Mouse (Mus musculus): Measurements from ENCODE around the gene Arxes2. TPM values are rescaled to one million over a fixed set of nuclear protein-coding genes. Genes with fewer than 3 reads are reported as not detected.
"Not testable (repeated sequence)": the region's sequence is repeated elsewhere in the genome, so short reads cannot be mapped to it uniquely, and the experiment has no call there.

The Arxes2 gene
- polyA plus RNA-seq, 1 experiment from 2014 or later = 101 TPM

GRCm38 (mm10) chrX:135975226-135975552, 18.4 kb upstream of the Arxes2 start:
- Histone ChIP-seq H3K4me2 (replicated peaks) (0 out of 2 replicates have a peak overlapping the region, but pooled peaks have one; percentile 19), H3K4me1 (no peaks in the 10 kb centered on the region), H3K27ac (no peak overlapping the region), H3K9ac (no peak overlapping the region), H3K4me3 (no peak overlapping the region), H3K27me3 (no peaks in the 10 kb centered on the region), H3K36me3 (no peaks in the 10 kb centered on the region), H3K9me3 (no peaks in the 10 kb centered on the region)
- ATAC-seq (ENCODE audit: low FRiP score, low read depth) = no peak
- WGBS = 22% methylated on average over 8 of the region's 8 CpGs

- H3K9ac ChIP-seq = no peak overlapping the region
- H3K27ac ChIP-seq = no peak overlapping the region
- WGBS = 81% methylated on average over 6 of the region's 6 CpGs
- H3K36me3 ChIP-seq = no peaks in the 10 kb centered on the region
- no peaks in the 10 kb centered on the region for H3K9me3 ChIP-seq
- no peak for ATAC-seq (ENCODE audit: low FRiP score, low read depth)
- H3K27me3 ChIP-seq = no peaks in the 10 kb centered on the region; the same call in 1 of the 2 replicates
- no peaks in the 10 kb centered on the region for H3K4me1 ChIP-seq
- no peak overlapping the region for H3K4me2 ChIP-seq (replicated peaks)
- no peak overlapping the region for H3K4me3 ChIP-seq
Measured at GRCm38 (mm10) chrX:135984539-135985260, 8.9 kb upstream of the Arxes2 start.

DNA sequence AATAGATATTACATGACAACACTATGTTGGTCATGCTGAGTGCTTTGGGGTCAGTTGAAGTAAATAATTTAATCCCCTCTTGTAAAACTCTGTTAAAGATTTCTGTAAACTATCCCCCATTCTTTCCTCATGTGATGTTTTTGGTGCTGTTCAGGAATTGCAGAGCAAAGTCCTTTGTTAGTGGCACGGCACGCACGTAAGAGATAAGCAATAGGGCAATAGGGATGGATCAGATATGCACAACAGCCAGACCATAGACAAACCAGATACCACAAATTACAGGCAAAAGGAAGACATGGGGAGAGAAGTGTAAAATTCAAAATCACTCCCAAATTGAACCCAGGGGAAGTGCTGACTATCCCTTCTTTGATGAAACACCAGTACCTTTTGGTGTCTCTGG, 7.4 kb upstream of the Arxes2 start:
- ATAC-seq (ENCODE audit: low FRiP score, low read depth) = no peak
- Histone ChIP-seq H3K27me3 (no peaks in the 10 kb centered on the region; the same call in 1 of the 2 replicates), H3K9ac (no peak overlapping the region), H3K27ac (no peak overlapping the region), H3K4me3 (no peak overlapping the region), H3K4me1 (no peaks in the 10 kb centered on the region), H3K9me3 (no peaks in the 10 kb centered on the region), H3K36me3 (no peaks in the 10 kb centered on the region), H3K4me2 (replicated peaks) (no peak overlapping the region)
- 93% methylated on average over 3 of the region's 3 CpGs for WGBS

DNA sequence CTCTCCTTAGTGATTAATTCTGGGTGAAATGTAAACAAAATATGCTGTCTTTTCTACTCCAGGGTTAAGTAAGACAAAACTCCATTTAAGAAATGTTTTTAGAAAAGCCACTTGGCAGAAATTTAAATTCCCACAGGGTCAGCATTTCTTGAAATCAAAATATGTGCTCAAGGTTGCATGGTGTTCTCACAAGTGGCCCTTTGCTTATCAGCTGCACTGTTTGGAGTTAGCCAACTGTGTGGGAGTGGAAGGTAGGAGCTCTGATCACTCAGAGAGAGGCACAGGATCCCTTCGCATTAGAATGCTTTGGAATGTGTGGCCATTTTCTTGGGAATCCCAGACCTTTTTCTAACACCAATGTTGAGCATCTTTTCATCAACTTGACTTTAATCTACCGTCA, 3.0 kb upstream of the Arxes2 start:
- no peak for ATAC-seq (ENCODE audit: low FRiP score, low read depth)
- H3K4me2 ChIP-seq (replicated peaks) = no peak overlapping the region

GRCm38 (mm10) chrX:135993192-135993594, 431 bp upstream of the Arxes2 start:
- not testable (repeated sequence) for H3K9me3 ChIP-seq; H3K9ac ChIP-seq; H3K4me2 ChIP-seq (replicated peaks); H3K27ac ChIP-seq; H3K4me3 ChIP-seq; H3K36me3 ChIP-seq; H3K27me3 ChIP-seq; H3K4me1 ChIP-seq
- ATAC-seq (ENCODE audit: low FRiP score, low read depth) = peak; percentile 94
- 47% methylated on average over 2 of the region's 3 CpGs for WGBS

More for the DNA sequence above, 3.0 kb upstream of the Arxes2 start:
- no peaks in the 10 kb centered on the region for H3K4me1 ChIP-seq
- no peak overlapping the region for H3K27ac ChIP-seq
- H3K27me3 ChIP-seq = no peaks in the 10 kb centered on the region
- H3K4me3 ChIP-seq = no peak overlapping the region
- 84% methylated on average over 2 of the region's 2 CpGs for WGBS
- H3K9ac ChIP-seq = no peak overlapping the region
- no peaks in the 10 kb centered on the region for H3K36me3 ChIP-seq
- H3K9me3 ChIP-seq = no peaks in the 10 kb centered on the region

- Histone ChIP-seq H3K4me1 (no peaks in the 10 kb centered on the region), H3K9ac (no peak overlapping the region), H3K36me3 (no peaks in the 10 kb centered on the region), H3K27me3 (peaks cover 4% of the 10 kb centered on the region; the same call in 1 of the 2 replicates), H3K9me3 (no peaks in the 10 kb centered on the region), H3K27ac (no peak overlapping the region), H3K4me3 (no peak overlapping the region), H3K4me2 (replicated peaks) (no peak overlapping the region)
- no peak for ATAC-seq (ENCODE audit: low FRiP score, low read depth)
- WGBS = 7% methylated on average over 1 of the region's 5 CpGs
Measured at GRCm38 (mm10) chrX:136007199-136007843, 13.7 kb downstream of the Arxes2 start.

DNA sequence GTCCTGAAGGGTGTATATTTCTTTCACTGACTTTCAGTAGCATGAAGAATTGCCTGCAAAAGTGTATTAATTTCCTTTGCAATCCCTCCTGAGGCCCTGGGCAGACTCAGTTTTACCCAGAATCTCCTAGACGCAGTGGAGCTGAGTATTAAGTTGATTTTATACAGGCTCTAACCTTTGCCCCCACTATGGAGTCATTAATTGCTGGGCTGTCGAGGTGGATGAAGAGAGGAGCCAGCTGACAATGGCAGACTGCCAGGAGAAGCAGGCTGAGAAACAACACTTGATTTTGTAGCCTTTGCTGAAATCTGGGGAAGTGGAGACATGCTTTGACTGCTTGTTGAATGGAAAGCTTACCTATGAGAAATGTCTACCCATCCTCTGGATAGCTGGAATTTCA, 20.8 kb downstream of the Arxes2 start:
- H3K4me1 ChIP-seq = no peaks in the 10 kb centered on the region
- H3K4me2 ChIP-seq (replicated peaks) = no peak overlapping the region
- no peak overlapping the region for H3K9ac ChIP-seq
- WGBS = 22% methylated on average over 2 of the region's 2 CpGs
- ATAC-seq (ENCODE audit: low FRiP score, low read depth) = peak; percentile 83
- 0 out of 2 replicates have a peak, but pooled peaks cover 8% of the 10 kb centered on the region for H3K9me3 ChIP-seq
- no peak overlapping the region for H3K27ac ChIP-seq
- H3K27me3 ChIP-seq = peaks cover 4% of the 10 kb centered on the region; the same call in 1 of the 2 replicates
- H3K36me3 ChIP-seq = no peaks in the 10 kb centered on the region
- H3K4me3 ChIP-seq = no peak overlapping the region

DNA sequence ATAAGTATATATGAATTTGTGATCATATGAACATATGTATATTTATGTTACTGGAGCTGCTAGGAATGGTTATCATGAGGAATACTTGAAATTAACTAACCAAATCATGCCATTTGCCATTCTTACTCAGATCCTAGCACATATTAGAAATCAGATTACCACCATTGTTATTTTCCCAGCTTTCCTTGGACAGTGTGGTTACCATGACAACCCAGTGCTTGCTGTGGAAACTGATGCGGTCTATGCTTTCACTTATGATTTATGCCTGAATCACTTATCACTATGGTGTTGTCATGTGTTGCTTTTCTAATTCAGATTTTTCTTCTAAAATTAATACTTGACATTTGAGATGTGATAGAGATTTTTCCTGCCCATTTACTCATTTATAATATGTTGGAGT, 36.7 kb downstream of the Arxes2 start:
- no peaks in the 10 kb centered on the region for H3K9me3 ChIP-seq
- no peak overlapping the region for H3K4me2 ChIP-seq (replicated peaks)
- 70% methylated on average over 1 of the region's 1 CpGs for WGBS
- no peaks in the 10 kb centered on the region for H3K4me1 ChIP-seq
- no peak overlapping the region for H3K9ac ChIP-seq
- no peaks in the 10 kb centered on the region for H3K36me3 ChIP-seq
- ATAC-seq (ENCODE audit: low FRiP score, low read depth) = no peak
- H3K4me3 ChIP-seq = no peak overlapping the region
- peaks cover 14% of the 10 kb centered on the region; the same call in 1 of the 2 replicates for H3K27me3 ChIP-seq
- H3K27ac ChIP-seq = no peak overlapping the region

- Histone ChIP-seq H3K4me2 (replicated peaks) (peak within 1 kb of the TSS; percentile 57), H3K4me3 (peak within 1 kb of the TSS; percentile 35), H3K27me3 (peaks cover 16% of the 10 kb centered on the region; the same call in 1 of the 2 replicates)
- H3K9me3 ChIP-seq, H3K36me3 ChIP-seq, H3K4me1 ChIP-seq, H3K9ac ChIP-seq, H3K27ac ChIP-seq: not testable (repeated sequence)
- peak; percentile 96 for ATAC-seq (ENCODE audit: low FRiP score, low read depth)
- 14% methylated on average over 3 of the region's 49 CpGs for WGBS
Measured at GRCm38 (mm10) chrX:136032799-136033763, 39.5 kb downstream of the Arxes2 start, which contains the start of gene Arxes1. Arxes1 (plus strand) TSS chrX:136033367.

- no peak overlapping the region for H3K4me2 ChIP-seq (replicated peaks)
- ATAC-seq (ENCODE audit: low FRiP score, low read depth) = no peak
- H3K27ac ChIP-seq = no peak overlapping the region
- no peaks in the 10 kb centered on the region for H3K9me3 ChIP-seq
- H3K27me3 ChIP-seq = peaks cover 6% of the 10 kb centered on the region; the same call in 1 of the 2 replicates
- no peak overlapping the region for H3K4me3 ChIP-seq
- H3K36me3 ChIP-seq = no peaks in the 10 kb centered on the region
- H3K4me1 ChIP-seq = no peaks in the 10 kb centered on the region
- 96% methylated on average over 1 of the region's 1 CpGs for WGBS
- no peak overlapping the region for H3K9ac ChIP-seq
Measured at GRCm38 (mm10) chrX:136043726-136044125, 50.1 kb downstream of the Arxes2 start.

All from limb, embryonic 13.5 days (tissue).